Mouse (Mus musculus) adrenal gland, adult 18-20 months (tissue): ENCODE measurements around the gene Olfr665. TPM values are rescaled to one million over a fixed set of nuclear protein-coding genes. Genes with fewer than 3 reads are reported as not detected.
"Not testable (repeated sequence)": the region's sequence is repeated elsewhere in the genome, so short reads cannot be mapped to it uniquely, and the experiment has no call there.

Experiments
- DNase-seq, 2 experiments: peaks; one replicate each; pipeline ENCODE4 v3.0.0; 2021 to 2022; ENCODE audit warnings: low spot score in 2 of 2
- long read RNA-seq, 2 experiments: library from polyadenylated mRNA; stranded (forward); transcript quantifications; one replicate each; pipeline ENCODE4 v2.0.0; 2021
- total RNA-seq, 2 experiments: library from RNA; stranded (reverse); gene quantifications; 1 replicate in 1 of 2; 2 replicates in 1 of 2; pipeline ENCODE4 v1.2.3; 2021

The Olfr665 gene
- total RNA-seq: not detected
- long read RNA-seq, experiment 1: 0 reads
- long read RNA-seq, experiment 2: 0 reads

DNA sequence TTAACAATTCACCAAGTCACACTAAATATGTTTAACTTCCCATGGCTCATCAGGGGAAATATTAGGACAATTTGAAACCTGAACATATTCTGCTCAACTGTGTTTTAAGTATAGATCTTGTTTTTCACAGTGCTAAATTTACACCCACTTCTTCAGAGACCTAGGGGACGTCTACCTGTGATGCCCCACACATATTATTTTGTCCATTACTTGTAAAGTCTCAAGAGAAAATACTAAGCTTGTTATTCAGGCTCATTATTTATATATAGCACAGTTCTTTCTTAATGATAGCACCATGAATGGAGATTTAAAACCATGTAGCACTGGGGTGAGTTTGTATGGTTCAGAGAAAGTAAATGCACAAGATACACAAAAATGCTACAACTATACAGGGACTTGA, at the start of gene Olfr665:
Gene Olfr665, plus strand, starts transcription at position 301 of the 400 bp plus-strand sequence.
- no peak for DNase-seq

GRCm38 (mm10) chr7:104842503-104842902, 35.3 kb upstream of the Olfr665 start, which contains the start of gene Usp17lb:
TSS of gene Usp17lb (minus strand) at chr7:104842603.
- no peak for DNase-seq

DNA sequence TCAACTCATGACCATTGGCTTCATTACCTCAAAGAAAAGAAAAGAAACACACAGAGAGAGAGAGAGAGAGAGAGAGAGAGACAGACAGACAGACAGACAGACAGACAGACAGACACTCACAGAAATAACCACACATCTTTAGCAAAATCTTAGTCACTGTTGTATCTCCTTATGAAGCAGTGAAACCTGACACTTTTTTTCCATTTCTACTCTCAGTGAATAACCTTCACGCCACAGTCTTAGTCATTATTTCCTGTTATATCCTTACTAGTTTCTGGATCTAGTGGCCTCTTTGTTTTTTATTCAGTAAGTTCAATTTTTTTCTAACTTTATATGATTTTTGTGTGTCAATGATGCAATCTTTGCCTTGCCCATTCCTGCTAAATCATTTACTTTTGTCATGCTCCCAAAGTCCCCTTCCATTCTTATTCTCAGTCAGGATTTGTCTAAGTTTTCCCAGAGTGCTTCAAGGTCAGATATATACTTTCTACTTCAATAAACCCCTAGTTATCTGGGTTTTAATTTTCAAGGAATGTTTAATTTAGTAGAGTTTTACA, 34.0 kb upstream of the Olfr665 start:
- no peak for DNase-seq

DNA sequence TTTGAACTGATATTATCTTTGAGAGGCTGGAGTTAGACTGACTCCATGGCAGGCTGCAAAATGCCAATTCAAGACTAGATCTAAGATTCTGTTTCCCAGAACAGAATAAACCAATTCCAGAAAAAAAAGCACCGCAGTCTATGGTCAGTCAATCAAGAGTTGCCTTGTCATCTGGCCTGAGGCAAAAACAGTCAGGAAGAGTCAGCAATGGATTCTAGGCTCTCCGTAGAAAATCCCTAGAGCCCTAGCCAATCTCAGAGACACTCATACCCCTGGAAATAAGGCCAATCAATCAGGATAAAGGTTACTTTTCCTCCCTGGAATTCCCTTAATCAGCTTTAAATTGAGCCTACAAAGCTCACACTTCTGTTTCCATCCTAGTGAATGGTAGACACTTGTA, 26.3 kb upstream of the Olfr665 start:
- not testable (repeated sequence) for DNase-seq

DNA sequence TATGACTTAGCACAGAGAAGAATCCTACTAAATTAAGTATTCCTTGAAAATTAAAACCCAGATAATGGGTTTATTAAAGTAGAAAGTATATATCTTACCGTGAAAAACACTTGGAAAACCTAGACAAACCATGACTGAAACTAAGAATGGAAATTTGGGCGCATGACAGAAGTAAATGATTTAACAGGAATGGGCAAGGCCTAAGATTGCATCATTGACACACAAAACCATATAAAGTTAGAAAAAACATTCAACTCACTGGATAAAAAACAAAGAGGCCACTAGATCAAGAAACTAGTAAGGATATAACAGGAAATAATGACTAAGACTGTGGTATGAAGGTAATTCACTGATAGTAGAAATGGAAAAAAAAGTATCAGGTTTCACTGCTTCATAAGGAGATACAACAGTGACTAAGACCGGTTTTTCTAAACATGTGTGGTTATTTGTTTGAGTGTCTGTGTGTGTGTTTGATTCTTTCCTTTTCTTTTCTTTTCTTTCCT, 22.5 kb upstream of the Olfr665 start:
- no peak for DNase-seq

- not testable (repeated sequence) for DNase-seq
These were observed 21.1 kb upstream of the Olfr665 start, which contains the start of gene Usp17la for GRCm38 (mm10) chr7:104856709-104857108. TSS of gene Usp17la (plus strand) at chr7:104857009.

DNA sequence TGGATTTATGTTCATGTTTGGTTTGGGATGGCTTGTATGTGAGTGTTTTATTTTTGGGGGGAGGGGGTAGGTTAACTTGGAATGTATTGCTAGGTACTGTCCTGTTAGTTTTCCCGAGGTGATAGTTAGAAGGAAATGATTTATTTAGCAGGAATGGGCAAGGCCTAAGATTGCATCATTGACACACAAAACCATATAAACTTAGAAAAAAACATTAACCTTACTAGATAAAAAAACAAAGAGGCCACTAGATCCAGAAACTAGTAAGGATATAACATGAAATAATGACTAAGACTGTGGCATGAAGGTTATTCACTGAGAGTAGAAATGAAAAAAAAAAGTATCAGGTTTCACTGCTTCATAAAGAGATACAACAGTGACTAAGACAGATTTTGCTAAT, 20.1 kb upstream of the Olfr665 start:
- no peak for DNase-seq

GRCm38 (mm10) chr7:104861381-104861780, 16.4 kb upstream of the Olfr665 start:
- DNase-seq: no peak

DNA sequence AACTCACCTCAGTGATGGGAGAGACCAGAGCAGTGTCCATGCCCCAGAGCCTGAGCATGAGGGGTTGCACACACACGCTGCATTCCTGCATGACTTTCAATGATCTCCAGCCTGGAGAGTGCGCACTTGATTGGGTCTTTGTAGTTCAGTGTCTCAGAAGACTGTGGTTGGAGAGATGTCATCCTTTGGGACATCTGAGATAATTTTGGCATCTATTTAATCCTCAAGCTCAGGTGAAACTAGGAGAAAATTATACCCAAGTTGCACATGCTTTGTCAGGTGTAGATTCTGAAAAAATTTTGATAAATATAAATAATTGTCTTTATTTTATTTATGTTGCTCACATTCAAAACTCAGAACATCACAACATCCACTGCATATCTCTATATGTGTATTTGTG, 18.0 kb downstream of the Olfr665 start, which contains the start of gene Olfr666:
Gene Olfr666, minus strand, starts transcription at position 101 of the 400 bp plus-strand sequence.
- DNase-seq: no peak

- DNase-seq: no peak
These were observed 43.6 kb downstream of the Olfr665 start, which contains the start of gene Olfr667 for GRCm38 (mm10) chr7:104921382-104921781. TSS of gene Olfr667 (minus strand) at chr7:104921482.

DNA sequence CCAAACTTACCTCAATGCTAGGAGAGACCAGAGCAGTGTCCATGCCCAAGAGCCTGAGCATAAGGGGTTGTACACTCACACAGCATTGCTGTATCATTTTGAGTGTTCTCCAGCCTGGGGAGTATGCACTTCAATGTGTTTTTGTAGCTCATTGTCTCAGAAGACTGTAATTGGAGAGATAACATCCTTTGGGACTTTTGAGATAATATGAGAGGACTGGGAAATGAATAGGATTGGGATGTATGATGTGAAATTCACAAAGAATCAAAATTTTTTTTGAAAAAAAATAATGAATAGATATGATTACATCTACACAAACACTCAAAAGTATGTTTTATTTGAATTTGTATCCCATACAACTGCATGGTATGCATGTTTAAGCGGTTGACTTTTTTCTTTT, 50.1 kb downstream of the Olfr665 start, which contains the start of gene Olfr668:
Gene Olfr668, minus strand, starts transcription at position 101 of the 400 bp plus-strand sequence.
- no peak for DNase-seq

Other genes with a start within 250 kb of the Olfr665 start
- not detected for gene Olfr658, start 230.7 kb upstream of the Olfr665 start, total RNA-seq
- gene Olfr659, start 211.3 kb upstream of the Olfr665 start, total RNA-seq: not detected
- gene Olfr661, start 191.5 kb upstream of the Olfr665 start, total RNA-seq: not detected
- gene Usp17le, start 100.6 kb upstream of the Olfr665 start, total RNA-seq: not detected
- not detected for gene Usp17lb, start 35.4 kb upstream of the Olfr665 start, total RNA-seq
- gene Usp17la, start 21.0 kb upstream of the Olfr665 start, total RNA-seq: not detected
- gene Olfr666, start 17.9 kb downstream of the Olfr665 start, total RNA-seq: not detected
- not detected for gene Olfr667, start 43.5 kb downstream of the Olfr665 start, total RNA-seq
- not detected for gene Olfr668, start 50.0 kb downstream of the Olfr665 start, total RNA-seq
- not detected for gene Olfr669, start 56.2 kb downstream of the Olfr665 start, total RNA-seq
- gene Olfr670, start 84.6 kb downstream of the Olfr665 start, total RNA-seq: not detected
- gene Olfr671, start 101.1 kb downstream of the Olfr665 start, total RNA-seq: not detected
- gene Olfr672, start 124.0 kb downstream of the Olfr665 start, total RNA-seq: not detected
- not detected for gene Olfr675, start 150.4 kb downstream of the Olfr665 start, total RNA-seq
- not detected for gene Olfr676, start 154.7 kb downstream of the Olfr665 start, total RNA-seq
- gene Olfr677, start 173.3 kb downstream of the Olfr665 start, total RNA-seq: not detected
- not detected for gene Olfr678, start 186.4 kb downstream of the Olfr665 start, total RNA-seq
- not detected for gene Olfr679, start 203.2 kb downstream of the Olfr665 start, total RNA-seq
- not detected for gene Olfr680-ps1, start 214.8 kb downstream of the Olfr665 start, total RNA-seq
- not detected for gene Olfr681, start 238.8 kb downstream of the Olfr665 start, total RNA-seq